Mouse (Mus musculus) erythroblast, embryonic 14.5 days (primary cell): ENCODE results near the gene Spata31. TPM values are rescaled to one million over a fixed set of nuclear protein-coding genes. Genes with fewer than 3 reads are reported as not detected.

ENCODE experiments used
- H3K27me3 ChIP-seq: 2 replicates; pipeline ENCODE4 v1.6.1; 2012; ENCODE audit warnings: inconsistent platforms; ENCODE audit not compliant: control insufficient read depth
- H3K36me3 ChIP-seq: 2 replicates; pipeline ENCODE4 v1.6.1; 2012; ENCODE audit warnings: mild to moderate bottlenecking, inconsistent platforms; ENCODE audit not compliant: control insufficient read depth
- H3K4me1 ChIP-seq: 2 replicates; pipeline ENCODE4 v1.6.1; 2012; ENCODE audit warnings: inconsistent platforms; ENCODE audit not compliant: control insufficient read depth
- H3K4me3 ChIP-seq: replicated peaks from 2 replicates; pipeline ENCODE3; 2012; ENCODE audit warnings: moderate library complexity, mild to moderate bottlenecking, inconsistent platforms
- H3K9me3 ChIP-seq: 2 replicates; pipeline ENCODE4 v1.6.1; 2012; ENCODE audit warnings: low read length, inconsistent platforms, mixed read lengths; ENCODE audit not compliant: control insufficient read depth
- GATA1 ChIP-seq: IDR thresholded peaks from 2 replicates; pipeline ENCODE4 v1.6.1; 2012; ENCODE audit warnings: low read length, inconsistent platforms, mixed read lengths
- TAL1 ChIP-seq: IDR thresholded peaks from 3 replicates; pipeline ENCODE4 v1.6.1; 2012; ENCODE audit warnings: low read length, inconsistent platforms, mixed read lengths
- polyA plus RNA-seq: library from polyadenylated mRNA; stranded (reverse); fragments of >175 nt; gene quantifications from 2 replicates; pipeline ENCODE4 v1.2.3, GENCODE M21; 2012

Spata31 gene
- polyA plus RNA-seq, result not detected in 2 replicates

- Histone ChIP-seq H3K27me3 (no peaks in the 10 kb centered on the region), H3K36me3 (no peaks in the 10 kb centered on the region), H3K4me1 (no peaks in the 10 kb centered on the region), H3K9me3 (no peaks in the 10 kb centered on the region), H3K4me3 (no peak within 1 kb of the TSS)
- no peak for TF ChIP-seq GATA1
- no peak for TF ChIP-seq TAL1
These were observed at the start of gene Spata31 for GRCm38 (mm10) chr13:64917191-64917590. TSS of gene Spata31 (plus strand) at chr13:64917406.

- Histone ChIP-seq H3K36me3 (no peaks in the 10 kb centered on the region), H3K4me1 (no peaks in the 10 kb centered on the region), H3K27me3 (peaks cover 5% of the 10 kb centered on the region), H3K4me3 (no peak overlapping the region), H3K9me3 (no peaks in the 10 kb centered on the region)
- TF ChIP-seq TAL1, result no peak
- no peak for TF ChIP-seq GATA1
These were observed 14.1 kb upstream of the Spata31 start for GRCm38 (mm10) chr13:64903132-64903531.

- Histone ChIP-seq H3K36me3 (no peaks in the 10 kb centered on the region), H3K9me3 (no peaks in the 10 kb centered on the region), H3K27me3 (peaks cover 5% of the 10 kb centered on the region), H3K4me1 (no peaks in the 10 kb centered on the region), H3K4me3 (no peak within 1 kb of the TSS)
- TF ChIP-seq TAL1 (no peak), GATA1 (no peak)
These were observed 13.5 kb upstream of the Spata31 start, which contains the start of gene Cntnap3 for GRCm38 (mm10) chr13:64903585-64904208. TSS of gene Cntnap3 (minus strand) at chr13:64903955.

Other genes with a start within 250 kb of the Spata31 start
- gene Cntnap3, start 13.5 kb upstream of the Spata31 start, polyA plus RNA-seq, result not detected in 2 replicates
- gene Spata31d1c, start 115.7 kb downstream of the Spata31 start, polyA plus RNA-seq, result not detected in 2 replicates
- not detected in 2 replicates for gene Prss47, start 135.4 kb downstream of the Spata31 start, polyA plus RNA-seq
- 0.47 and 0.66 TPM in 2 replicates for gene Mfsd14b, start 195.6 kb downstream of the Spata31 start, polyA plus RNA-seq
- not detected in 2 replicates for gene Olfr465-ps1, start 220.7 kb downstream of the Spata31 start, polyA plus RNA-seq
- not detected in 2 replicates for gene Olfr466, start 232.8 kb downstream of the Spata31 start, polyA plus RNA-seq